ENCODE assay signal across 8 mouse cellular contexts in the genomic region with DNA sequence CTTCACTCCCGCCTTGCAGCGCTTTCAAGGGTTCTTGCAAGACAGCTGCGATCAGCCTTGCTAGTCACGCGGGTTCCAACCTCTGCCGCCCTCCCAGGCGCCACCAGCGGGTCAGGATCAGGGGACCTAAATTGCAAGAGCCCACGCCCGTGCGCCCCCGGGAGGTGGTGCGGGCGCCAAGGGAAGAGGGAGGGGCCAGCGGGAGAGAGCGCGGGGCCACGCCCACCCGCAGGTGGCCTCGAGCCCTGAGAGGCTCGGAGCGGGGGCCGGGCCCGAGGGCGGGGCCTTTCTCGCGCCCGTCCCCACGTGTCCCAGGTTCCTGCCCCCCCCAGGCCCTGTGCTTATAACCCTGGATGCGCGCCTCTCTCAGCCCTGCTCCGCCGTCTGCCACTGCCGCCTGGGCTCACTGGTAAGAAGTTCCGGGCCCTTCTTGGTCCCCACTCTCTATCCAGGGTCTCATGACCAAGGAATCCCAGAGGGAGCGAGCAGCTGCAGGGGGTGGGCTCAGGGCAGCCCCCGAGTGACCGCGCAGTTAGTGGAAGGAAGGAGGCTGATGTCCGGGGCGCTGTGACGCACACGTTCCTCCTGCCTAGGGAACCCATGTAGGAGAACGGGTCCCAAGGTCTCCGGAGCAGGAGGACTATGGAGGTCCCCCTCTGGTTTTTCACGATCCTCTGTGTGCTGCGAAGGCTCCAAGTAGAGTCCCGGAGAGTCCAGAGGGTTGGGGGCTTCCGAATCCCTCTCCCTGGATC. TPM values are rescaled to one million over a fixed set of nuclear protein-coding genes. Genes with fewer than 3 reads are reported as not detected.
A peak's percentile ranks its signal among the peaks of the same experiment; 100 is the strongest.
DNase-seq lines count a peak whose midpoint lies in the region; ATAC-seq and TF ChIP-seq lines count a peak whose summit lies in the region.

A gene (plus strand): TSS at position 277 of the 752 bp plus-strand sequence.

- H3K9me3 ChIP-seq in erythroblast, embryonic 14.5 days (ENCODE audit: control insufficient read depth, low read length) = no peaks in the 10 kb centered on the region
- no peaks in the 10 kb centered on the region for H3K9me3 ChIP-seq in limb, embryonic 11.5 days (ENCODE audit: control insufficient read depth, low read length)
- H3K9me3 ChIP-seq in midbrain, embryonic 12.5 days = no peaks in the 10 kb centered on the region

- peak; percentile 59 for DNase-seq in embryo, embryonic 9.5 days (ENCODE audit: extremely low spot score)
- DNase-seq in heart, adult 11 months = peak; percentile 99
- DNase-seq in kidney, adult 11 months = peak; percentile 93
- DNase-seq in limb, embryonic 11.5 days (ENCODE audit: low spot score) = peak; percentile 72
- DNase-seq in spleen, adult 2 months (ENCODE audit: low read depth in 1 of 2, low spot score in 2 of 2) = peak; percentile 69 to 83

- H3K27ac ChIP-seq in limb, embryonic 11.5 days (replicated peaks; ENCODE audit: low read depth, low read length) = no peak within 1 kb of the TSS
- no peak within 1 kb of the TSS for H3K27ac ChIP-seq in midbrain, embryonic 12.5 days (replicated peaks)
- H3K27ac ChIP-seq in spleen, adult 2 months (ENCODE audit: insufficient read depth, low read length) = peak within 1 kb of the TSS; percentile 59

- under 1% methylated on average over 47 of the region's 49 CpGs for WGBS in limb, embryonic 11.5 days
- under 1% methylated on average over 49 of the region's 49 CpGs for WGBS in midbrain, embryonic 12.5 days
- WGBS in spleen, adult 2 months = under 1% methylated on average over 49 of the region's 49 CpGs

- no peak for ATAC-seq in erythroblast, adult 5-6 weeks (replicated peaks; ENCODE audit: low FRiP score, poor library complexity, severe bottlenecking)
- peak; percentile 81; the same call in 1 of the 2 replicates for ATAC-seq in limb, embryonic 11.5 days (ENCODE audit: insufficient number of reproducible peaks, low FRiP score, low TSS enrichment, low read depth)
- ATAC-seq in midbrain, embryonic 12.5 days (ENCODE audit: low FRiP score, low read depth) = peak; percentile 44; the same call in 1 of the 2 replicates

- peaks cover 9% of the 10 kb centered on the region for H3K27me3 ChIP-seq in erythroblast, embryonic 14.5 days (ENCODE audit: control insufficient read depth)
- peaks cover 34% of the 10 kb centered on the region for H3K27me3 ChIP-seq in limb, embryonic 11.5 days (ENCODE audit: control insufficient read depth, insufficient read depth, low read length)
- H3K27me3 ChIP-seq in midbrain, embryonic 12.5 days = peaks cover 63% of the 10 kb centered on the region
- H3K27me3 ChIP-seq in spleen, adult 2 months (ENCODE audit: control insufficient read depth, insufficient read depth, low read length) = no peaks in the 10 kb centered on the region

- H3K4me3 ChIP-seq in erythroblast, embryonic 14.5 days (replicated peaks) = peak within 1 kb of the TSS; percentile 57
- H3K4me3 ChIP-seq in limb, embryonic 11.5 days (ENCODE audit: low read depth, low read length) = peak within 1 kb of the TSS; percentile 29
- peak within 1 kb of the TSS; percentile 45 for H3K4me3 ChIP-seq in midbrain, embryonic 12.5 days
- H3K4me3 ChIP-seq in spleen, adult 2 months (ENCODE audit: extremely low read depth, insufficient read depth, insufficient read length) = peak within 1 kb of the TSS; percentile 74

- H3K9ac ChIP-seq in limb, embryonic 11.5 days (ENCODE audit: low read length) = peak within 1 kb of the TSS; percentile 34; the same call in 1 of the 2 replicates
- H3K9ac ChIP-seq in midbrain, embryonic 12.5 days (replicated peaks) = peak within 1 kb of the TSS; percentile 41

- peak within 1 kb of the TSS; percentile 73 for H3K4me2 ChIP-seq in limb, embryonic 11.5 days (ENCODE audit: low read depth, severe bottlenecking)
- H3K4me2 ChIP-seq in midbrain, embryonic 12.5 days (replicated peaks) = peak within 1 kb of the TSS; percentile 90

- peaks cover 17% of the 10 kb centered on the region for H3K4me1 ChIP-seq in erythroblast, embryonic 14.5 days (ENCODE audit: control insufficient read depth)
- H3K4me1 ChIP-seq in limb, embryonic 11.5 days (ENCODE audit: control insufficient read depth, insufficient read depth, low read length) = peaks cover 11% of the 10 kb centered on the region
- peaks cover 22% of the 10 kb centered on the region for H3K4me1 ChIP-seq in midbrain, embryonic 12.5 days
- peaks cover 5% of the 10 kb centered on the region; the same call in 1 of the 2 replicates for H3K4me1 ChIP-seq in spleen, adult 2 months (ENCODE audit: control insufficient read depth, insufficient read depth, insufficient read length)

- TF ChIP-seq POLR2A in spleen, adult 2 months (IDR thresholded peaks at IDR 0.05; ENCODE audit: low read depth, low read length) = peak; percentile 33; the same call in 1 of the 2 replicates

- H3K36me3 ChIP-seq in erythroblast, embryonic 14.5 days (ENCODE audit: control insufficient read depth) = peaks cover 4% of the 10 kb centered on the region; the same call in 1 of the 2 replicates
- no peaks in the 10 kb centered on the region; the same call in 1 of the 2 replicates for H3K36me3 ChIP-seq in limb, embryonic 11.5 days (ENCODE audit: control insufficient read depth, insufficient read depth, low read length)
- H3K36me3 ChIP-seq in midbrain, embryonic 12.5 days = no peaks in the 10 kb centered on the region
- H3K36me3 ChIP-seq in spleen, adult 2 months (ENCODE audit: control insufficient read depth, insufficient read depth, low read length) = no peaks in the 10 kb centered on the region

- TF ChIP-seq CTCF in spleen, adult 2 months (IDR thresholded peaks at IDR 0.05; ENCODE audit: extremely low read depth, insufficient read depth, insufficient read length, insufficient replicate concordance) = no peak

RNA-seq across cellular contexts. Expression of the gene that starts here (rescaled TPM):
- polyA plus RNA-seq in erythroblast, embryonic 14.5 days (2012) = 0.04 and 0.11 TPM in 2 replicates
- total RNA-seq in erythroblast, adult 5-6 weeks (2015; ENCODE audit: low replicate concordance) = 18.4 and 33.2 TPM in 2 replicates
- 3.7 and 17.6 TPM in 2 replicates for total RNA-seq in erythroblast, adult 5-6 weeks (2017; ENCODE audit: low replicate concordance)
- polyA plus RNA-seq in limb, embryonic 11.5 days (2014; fragmentation: Nextera tagmentation; extraction: Ambion mirVana) = 5.5 and 5.8 TPM in 2 replicates
- polyA plus RNA-seq in midbrain, embryonic 12.5 days (2016; fragmentation: Nextera tagmentation; extraction: Ambion mirVana) = 11.1 and 12.2 TPM in 2 replicates
- 17.5 and 18.9 TPM in 2 replicates for polyA plus RNA-seq in spleen, adult 2 months (2012; rRNA removed)
